Mouse (Mus musculus) left cerebral cortex, adult 2 months (tissue): ENCODE results near the gene Cacna1c. TPM values are rescaled to one million over a fixed set of nuclear protein-coding genes. Genes with fewer than 3 reads are reported as not detected.
A peak's percentile ranks its signal among the peaks of the same experiment; 100 is the strongest.

ENCODE experiments used
- DNase-seq, 2 experiments: peaks; one replicate each; pipeline ENCODE4 v3.0.0; 2021 to 2022; ENCODE audit warnings: low spot score in 2 of 2, mixed read lengths in 1 of 2; ENCODE audit errors: extremely low spot score in 1 of 2
- H3K27ac ChIP-seq: fragments of 200-600 bp; 2 replicates; pipeline ENCODE4 v1.8.1; 2022
- H3K4me3 ChIP-seq: fragments of 200-600 bp; 2 replicates; pipeline ENCODE4 v1.8.1; 2022
- CTCF ChIP-seq: fragments of 200-600 bp; IDR thresholded peaks from 2 replicates; pipeline ENCODE4 v1.8.1; 2022; ENCODE audit warnings: antibody characterized with exemption, mild to moderate bottlenecking, moderate library complexity
- intact Hi-C: fragments of 180-260 bp; cut with DNase I; formaldehyde crosslinking; loops from one replicate; pipeline ENCODE4 v1.15.1; 2025
- total RNA-seq, 2 experiments: library from RNA; stranded (reverse); gene quantifications; 2 replicates each; pipeline ENCODE4 v1.2.3; 2021

Gene Cacna1c
- total RNA-seq, 2 experiments from 2014 or later: 69.1 to 73.9 TPM

- Histone ChIP-seq H3K27ac (no peak overlapping the region), H3K4me3 (no peak overlapping the region)
- TF ChIP-seq CTCF: no peak
- no peak for DNase-seq
- intact Hi-C loops: no loop called here
These were observed 325.9 kb downstream of the Cacna1c start for GRCm38 (mm10) chr6:118870241-118870841.

DNA sequence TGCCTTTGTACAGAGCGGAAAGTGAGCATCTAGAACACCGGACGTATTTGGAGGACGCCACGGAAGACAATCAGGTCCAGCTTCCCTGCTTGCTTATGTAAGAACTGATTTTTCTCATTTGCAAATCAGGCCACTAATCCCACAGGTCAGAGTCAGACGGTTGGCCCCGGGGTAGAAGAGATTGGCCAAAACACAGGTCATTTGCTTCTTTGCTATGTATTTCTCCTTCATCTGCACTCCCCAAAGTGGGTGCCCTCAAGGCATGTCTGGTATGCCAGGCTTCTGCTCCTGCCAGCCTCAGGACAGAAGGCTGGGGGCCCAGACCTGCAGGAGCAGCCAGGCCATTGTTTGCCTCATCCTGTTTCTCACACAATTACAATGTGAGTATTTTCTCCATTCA is 328.8 kb downstream of the Cacna1c start:
- intact Hi-C loops: no loop called here
- Histone ChIP-seq H3K4me3 (no peak overlapping the region), H3K27ac (peak overlapping the region; percentile 41)
- no peak for DNase-seq
- TF ChIP-seq CTCF: no peak

- no peak overlapping the region for H3K4me3 ChIP-seq
- no peak for TF ChIP-seq CTCF
These were observed 329.3 kb downstream of the Cacna1c start for GRCm38 (mm10) chr6:118866889-118867288.

DNA sequence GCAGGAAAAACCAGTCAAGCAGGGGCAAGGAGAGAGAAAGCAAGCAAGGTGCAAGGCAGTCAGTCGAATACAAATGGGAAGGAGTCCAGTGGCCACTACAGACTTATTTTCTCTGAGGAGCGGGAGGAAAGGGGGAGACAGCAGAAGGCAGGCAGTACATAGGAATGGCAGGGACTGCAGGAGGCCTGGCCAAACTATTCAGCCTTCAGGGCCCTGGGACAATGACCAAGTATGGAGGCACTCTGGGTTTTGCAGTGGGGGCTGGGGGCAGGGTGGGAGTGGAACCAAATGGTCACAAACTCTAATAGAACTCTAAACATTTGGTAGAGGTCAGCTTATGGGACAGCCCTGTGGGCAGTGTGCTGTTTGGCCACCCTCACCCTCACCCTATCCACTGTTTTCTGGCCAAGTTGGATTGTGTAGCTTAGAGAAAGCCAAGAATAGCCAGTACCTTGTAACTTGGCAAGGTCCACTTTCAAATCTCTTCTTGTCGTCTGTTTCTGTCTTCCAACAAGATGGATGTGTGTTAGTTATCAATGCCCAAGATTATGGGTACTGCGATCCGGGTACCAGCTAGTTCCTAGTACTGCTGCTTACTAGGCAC is 330.3 kb downstream of the Cacna1c start:
- no peak for DNase-seq
- Histone ChIP-seq H3K27ac (0 out of 2 replicates have a peak overlapping the region, but pooled peaks have one; percentile 28), H3K4me3 (no peak overlapping the region)
- no peak for TF ChIP-seq CTCF
- intact Hi-C loops: no loop called here

More at GRCm38 (mm10) chr6:118866889-118867288, 329.3 kb downstream of the Cacna1c start:
- H3K27ac ChIP-seq: peak overlapping the region; percentile 41
- intact Hi-C loops: no loop called here
- DNase-seq: no peak

GRCm38 (mm10) chr6:118864696-118865620 is 331.3 kb downstream of the Cacna1c start:
- intact Hi-C loops: no loop called here
- no peak for TF ChIP-seq CTCF
- no peak for DNase-seq
- H3K4me3 ChIP-seq: no peak overlapping the region
- H3K27ac ChIP-seq: peak overlapping the region; percentile 47

DNA sequence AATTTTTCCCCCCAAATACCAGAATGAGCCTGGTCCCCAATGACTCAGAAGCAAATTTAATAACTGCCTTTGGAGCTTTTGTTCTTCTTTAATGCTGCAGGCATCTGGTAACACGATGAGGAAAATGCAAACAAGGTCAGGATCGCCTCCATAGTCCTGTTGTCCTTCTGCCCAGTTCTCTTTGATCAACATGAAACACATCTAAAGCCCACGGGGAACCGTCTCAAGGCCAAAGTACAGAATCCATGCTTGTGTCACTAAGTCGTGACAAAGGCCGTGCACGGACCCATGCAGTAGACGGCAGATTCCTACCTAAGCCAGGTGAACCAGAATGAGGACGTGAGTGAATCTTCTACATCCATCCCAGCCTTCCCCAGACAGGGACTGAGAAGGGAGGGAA is 333.5 kb downstream of the Cacna1c start:
- intact Hi-C loops: no loop called here
- no peak for TF ChIP-seq CTCF
- Histone ChIP-seq H3K27ac (no peak overlapping the region), H3K4me3 (no peak overlapping the region)
- no peak for DNase-seq

DNA sequence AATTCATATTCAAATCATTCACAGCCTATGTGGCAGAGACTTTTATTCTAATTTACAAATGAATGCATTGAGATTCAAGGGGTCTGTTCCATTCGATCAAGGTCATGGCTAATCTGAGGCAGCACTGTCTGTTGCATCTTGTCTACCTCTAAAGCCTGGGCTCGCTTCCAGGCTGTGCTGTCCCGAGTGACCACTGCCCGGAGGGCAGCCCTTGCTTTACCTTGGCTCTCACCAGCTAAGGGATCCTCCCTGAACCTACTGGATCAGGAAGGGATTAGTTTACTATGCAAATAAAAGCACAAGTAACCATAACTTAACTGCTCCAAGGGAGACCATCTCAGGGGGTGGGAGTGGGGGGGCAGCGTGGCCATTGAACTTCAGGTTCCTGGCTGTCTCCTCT is 334.1 kb downstream of the Cacna1c start:
- DNase-seq: no peak
- intact Hi-C loops: no loop called here
- H3K27ac ChIP-seq: no peak overlapping the region
- TF ChIP-seq CTCF: no peak
- no peak overlapping the region for H3K4me3 ChIP-seq

DNA sequence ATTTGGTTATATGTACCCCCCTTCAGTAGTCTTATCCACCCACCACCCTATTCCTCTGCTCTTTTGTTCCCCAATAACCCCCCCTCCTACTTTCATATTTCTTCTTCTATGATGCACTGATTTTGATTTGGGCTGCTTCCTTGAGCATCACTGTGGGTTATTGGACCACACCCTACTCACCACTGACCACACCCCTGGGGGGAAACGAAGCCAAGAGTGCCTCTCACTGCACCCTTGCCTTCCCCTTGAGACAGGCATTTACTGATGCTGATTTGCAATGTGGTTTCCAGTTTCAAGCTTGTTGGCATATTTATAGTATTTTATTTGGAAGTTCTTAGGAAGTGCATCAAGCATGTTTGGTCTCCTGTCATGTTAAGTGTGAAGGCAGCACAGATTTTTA is 337.8 kb downstream of the Cacna1c start:
- no peak for TF ChIP-seq CTCF
- DNase-seq: no peak
- Histone ChIP-seq H3K4me3 (no peak overlapping the region), H3K27ac (no peak overlapping the region)
- intact Hi-C loops: no loop called here

GRCm38 (mm10) chr6:118852131-118852530 is 344.1 kb downstream of the Cacna1c start:
- peak in 1 of 2 experiments; percentile 56 for DNase-seq
- no peak overlapping the region for H3K4me3 ChIP-seq
- TF ChIP-seq CTCF: no peak
- intact Hi-C loops: loop anchor here (5.0 kb wide), 2 partner anchors 115 to 255 kb away; no protein-coding TSS in a partner anchor
- peak overlapping the region; percentile 28; the same call in 1 of the 2 replicates for H3K27ac ChIP-seq

- intact Hi-C loops: loop anchor here (5.0 kb wide), 2 partner anchors 116 to 256 kb away; no protein-coding TSS in a partner anchor
- TF ChIP-seq CTCF: no peak
- DNase-seq: peak; percentile 32 to 51
- H3K4me3 ChIP-seq: no peak overlapping the region
- no peak overlapping the region for H3K27ac ChIP-seq
These were observed 345.1 kb downstream of the Cacna1c start for GRCm38 (mm10) chr6:118851086-118851485.

DNA sequence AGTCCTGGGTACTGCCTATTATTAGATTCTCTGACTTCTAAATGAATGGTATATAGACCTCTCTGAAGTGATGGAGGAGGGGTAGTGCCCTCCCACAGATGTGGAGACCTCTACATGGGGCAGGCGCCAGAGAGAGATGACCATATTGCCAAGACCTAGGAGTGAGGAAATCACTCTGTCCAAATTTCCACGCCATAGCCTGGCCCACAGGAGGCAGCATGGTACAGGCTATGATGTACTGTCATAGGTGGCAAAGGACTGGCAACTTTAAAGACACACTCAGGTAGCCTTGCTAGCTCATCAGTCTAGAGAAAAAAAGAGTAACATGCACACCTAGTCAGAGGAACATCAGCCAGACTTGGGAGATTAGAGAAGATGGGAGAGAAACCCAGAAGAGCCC is 347.6 kb downstream of the Cacna1c start:
- Histone ChIP-seq H3K4me3 (no peak overlapping the region), H3K27ac (no peak overlapping the region)
- intact Hi-C loops: no loop called here
- TF ChIP-seq CTCF: peak; percentile 21
- no peak for DNase-seq

- H3K27ac ChIP-seq: no peak overlapping the region
- no peak for DNase-seq
- no peak for TF ChIP-seq CTCF
- intact Hi-C loops: no loop called here
- H3K4me3 ChIP-seq: no peak overlapping the region
These were observed 348.5 kb downstream of the Cacna1c start for GRCm38 (mm10) chr6:118847751-118848150.
